Mouse (Mus musculus): ENCODE data around the gene Otp. TPM values are rescaled to one million over a fixed set of nuclear protein-coding genes. Genes with fewer than 3 reads are reported as not detected.

Otp gene
- polyA plus RNA-seq, 1 experiment from 2014 or later: 6.2 TPM

DNA sequence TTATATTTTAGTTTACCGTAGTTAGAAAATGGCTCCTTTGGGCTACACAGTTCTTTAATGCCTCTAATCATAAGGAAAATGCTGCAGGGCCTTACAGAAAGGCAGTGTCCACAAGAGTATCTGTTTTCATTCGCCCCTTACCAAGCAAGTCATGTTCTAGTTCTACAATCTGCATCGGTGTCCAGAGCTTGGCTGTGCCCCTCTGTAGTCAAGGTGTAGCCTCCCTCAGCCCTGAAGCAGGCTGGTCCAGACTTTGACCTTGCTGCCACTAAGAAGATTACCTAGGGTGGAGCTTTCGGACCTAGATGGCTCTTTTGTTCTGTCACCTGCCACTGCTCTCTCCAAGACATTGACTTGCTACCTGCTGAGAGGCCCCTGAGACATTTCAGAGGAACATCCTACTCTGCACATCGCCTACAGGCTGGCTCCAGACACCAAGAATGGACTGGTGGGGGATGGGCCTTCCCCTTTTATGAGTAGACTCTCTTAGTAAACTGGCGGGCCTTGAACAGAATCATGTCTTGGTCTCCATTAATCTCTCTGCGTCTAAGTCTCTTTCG lies 17.3 kb upstream of the Otp start:
- Histone ChIP-seq H3K27ac (ENCODE audit: low read depth, low read length) (no peak overlapping the region), H3K4me3 (ENCODE audit: low read length) (no peak overlapping the region), H3K27me3 (replicated peaks; ENCODE audit: control insufficient read depth, insufficient read depth, low read length) (peaks cover 5% of the 10 kb centered on the region), H3K4me2 (ENCODE audit: low read length) (no peak overlapping the region), H3K9ac (ENCODE audit: low read depth, low read length) (no peak overlapping the region), H3K4me1 (ENCODE audit: control insufficient read depth, insufficient read depth, low read depth, low read length) (no peaks in the 10 kb centered on the region), H3K9me3 (ENCODE audit: control insufficient read depth, low read length) (no peaks in the 10 kb centered on the region), H3K36me3 (ENCODE audit: control insufficient read depth, insufficient read depth, low read length) (no peaks in the 10 kb centered on the region)
- no peak for ATAC-seq
- WGBS: 75% methylated on average over 8 of the region's 8 CpGs

DNA sequence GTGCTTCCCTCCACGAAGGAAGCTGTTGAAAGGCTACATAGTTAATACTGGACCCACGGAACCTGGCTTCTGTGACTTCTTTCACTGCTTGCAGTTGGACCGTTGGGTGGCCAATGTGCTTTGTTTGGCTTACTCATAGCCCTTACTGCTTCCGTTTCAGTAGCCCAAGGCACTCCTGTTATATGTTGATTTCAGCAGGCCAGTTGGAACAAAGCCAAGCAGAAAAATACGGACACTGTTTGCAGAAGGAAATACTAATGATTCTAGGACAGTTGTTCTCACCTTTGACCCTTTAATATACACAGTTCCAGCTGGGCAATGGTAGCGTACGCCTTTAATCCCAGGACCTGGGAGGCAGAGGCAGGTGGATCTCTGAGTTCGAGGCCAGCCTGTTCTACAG lies 16.1 kb upstream of the Otp start:
- no peaks in the 10 kb centered on the region for H3K9me3 ChIP-seq (ENCODE audit: control insufficient read depth, low read length)
- WGBS: 78% methylated on average over 8 of the region's 8 CpGs
- no peak overlapping the region for H3K4me3 ChIP-seq (ENCODE audit: low read length)
- ATAC-seq: no peak
- H3K9ac ChIP-seq (ENCODE audit: low read depth, low read length): no peak overlapping the region
- no peaks in the 10 kb centered on the region for H3K36me3 ChIP-seq (ENCODE audit: control insufficient read depth, insufficient read depth, low read length)
- H3K27me3 ChIP-seq (replicated peaks; ENCODE audit: control insufficient read depth, insufficient read depth, low read length): peaks cover 10% of the 10 kb centered on the region
- H3K27ac ChIP-seq (ENCODE audit: low read depth, low read length): no peak overlapping the region
- H3K4me1 ChIP-seq (ENCODE audit: control insufficient read depth, insufficient read depth, low read depth, low read length): no peaks in the 10 kb centered on the region
- H3K4me2 ChIP-seq (ENCODE audit: low read length): no peak overlapping the region

- no peak for ATAC-seq
- H3K36me3 ChIP-seq (ENCODE audit: control insufficient read depth, insufficient read depth, low read length): no peaks in the 10 kb centered on the region
- no peaks in the 10 kb centered on the region for H3K4me1 ChIP-seq (ENCODE audit: control insufficient read depth, insufficient read depth, low read depth, low read length)
- no peaks in the 10 kb centered on the region for H3K9me3 ChIP-seq (ENCODE audit: control insufficient read depth, low read length)
- 75% methylated on average over 5 of the region's 5 CpGs for WGBS
- H3K9ac ChIP-seq (ENCODE audit: low read depth, low read length): no peak overlapping the region
- no peak overlapping the region for H3K4me2 ChIP-seq (ENCODE audit: low read length)
- H3K27ac ChIP-seq (ENCODE audit: low read depth, low read length): no peak overlapping the region
- H3K4me3 ChIP-seq (ENCODE audit: low read length): no peak overlapping the region
- peaks cover 40% of the 10 kb centered on the region for H3K27me3 ChIP-seq (replicated peaks; ENCODE audit: control insufficient read depth, insufficient read depth, low read length)
These were observed 12.7 kb upstream of the Otp start for GRCm38 (mm10) chr13:94862491-94863230.

GRCm38 (mm10) chr13:94866906-94867305 lies 8.5 kb upstream of the Otp start:
- no peak for ATAC-seq
- no peak overlapping the region for H3K4me3 ChIP-seq (ENCODE audit: low read length)
- peaks cover 62% of the 10 kb centered on the region for H3K27me3 ChIP-seq (replicated peaks; ENCODE audit: control insufficient read depth, insufficient read depth, low read length)
- no peak overlapping the region for H3K27ac ChIP-seq (ENCODE audit: low read depth, low read length)
- H3K9me3 ChIP-seq (ENCODE audit: control insufficient read depth, low read length): no peaks in the 10 kb centered on the region
- H3K9ac ChIP-seq (ENCODE audit: low read depth, low read length): no peak overlapping the region
- no peak overlapping the region for H3K4me2 ChIP-seq (ENCODE audit: low read length)
- H3K4me1 ChIP-seq (ENCODE audit: control insufficient read depth, insufficient read depth, low read depth, low read length): peaks cover 9% of the 10 kb centered on the region
- WGBS: 41% methylated on average over 2 of the region's 2 CpGs
- no peaks in the 10 kb centered on the region for H3K36me3 ChIP-seq (ENCODE audit: control insufficient read depth, insufficient read depth, low read length)

DNA sequence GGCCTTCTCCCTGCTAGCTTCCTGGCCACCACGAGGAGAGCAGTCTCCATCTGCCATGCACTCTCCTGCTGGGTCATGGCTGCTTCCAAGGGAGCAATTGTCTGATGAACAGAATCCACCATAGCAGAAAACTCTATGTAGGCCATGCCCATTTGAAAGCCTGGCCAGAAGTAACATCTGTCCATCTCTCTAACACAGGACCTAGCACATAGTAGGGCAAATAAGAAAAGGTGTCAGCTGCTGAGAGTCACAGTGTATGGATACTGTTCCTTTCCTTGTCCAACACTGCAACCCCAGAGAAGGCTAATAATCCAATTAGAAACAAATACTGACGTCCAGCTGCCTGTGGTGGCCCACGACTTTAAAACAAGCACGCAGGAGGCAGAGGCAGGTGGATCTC lies 7.6 kb upstream of the Otp start:
- 53% methylated on average over 4 of the region's 4 CpGs for WGBS
- no peak for ATAC-seq

DNA sequence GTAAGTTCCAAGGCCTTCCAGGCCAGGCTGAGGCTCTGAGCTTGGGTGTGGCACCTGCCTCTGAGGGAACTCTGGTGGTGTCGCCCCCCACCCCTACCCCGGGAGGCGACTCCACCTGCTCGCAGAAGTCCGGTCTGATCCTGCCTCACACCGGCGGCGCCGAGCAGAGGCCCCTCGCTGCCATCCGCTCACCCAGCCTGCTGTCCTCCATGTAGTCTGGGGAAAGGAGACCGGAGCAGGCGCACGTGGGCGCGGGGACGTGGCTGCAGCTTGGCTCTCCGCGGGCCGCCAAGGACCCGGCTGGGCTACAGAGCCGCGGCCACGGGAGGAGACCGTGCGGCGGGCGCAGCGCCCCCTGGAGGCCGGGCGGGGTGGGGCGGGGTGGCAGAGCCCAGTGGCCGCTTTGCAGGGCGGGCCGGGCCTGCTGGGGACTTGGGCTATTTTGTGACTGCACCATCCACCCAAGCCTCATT lies 6.9 kb upstream of the Otp start:
- Histone ChIP-seq H3K4me3 (ENCODE audit: low read length) (peak overlapping the region; percentile 28), H3K9me3 (ENCODE audit: control insufficient read depth, low read length) (no peaks in the 10 kb centered on the region)
- 0% methylated on average over 22 of the region's 35 CpGs for WGBS

More for the DNA sequence above, 7.6 kb upstream of the Otp start:
- no peak overlapping the region for H3K4me3 ChIP-seq (ENCODE audit: low read length)
- no peaks in the 10 kb centered on the region for H3K36me3 ChIP-seq (ENCODE audit: control insufficient read depth, insufficient read depth, low read length)
- no peak overlapping the region for H3K27ac ChIP-seq (ENCODE audit: low read depth, low read length)
- peaks cover 65% of the 10 kb centered on the region for H3K27me3 ChIP-seq (replicated peaks; ENCODE audit: control insufficient read depth, insufficient read depth, low read length)
- no peak overlapping the region for H3K4me2 ChIP-seq (ENCODE audit: low read length)
- H3K4me1 ChIP-seq (ENCODE audit: control insufficient read depth, insufficient read depth, low read depth, low read length): peaks cover 9% of the 10 kb centered on the region
- no peak overlapping the region for H3K9ac ChIP-seq (ENCODE audit: low read depth, low read length)
- H3K9me3 ChIP-seq (ENCODE audit: control insufficient read depth, low read length): no peaks in the 10 kb centered on the region

GRCm38 (mm10) chr13:94869541-94869940 lies 5.9 kb upstream of the Otp start:
- ATAC-seq: no peak
- H3K9me3 ChIP-seq (ENCODE audit: control insufficient read depth, low read length): no peaks in the 10 kb centered on the region
- whole genome bisulfite sequencing: 3% methylated on average over 8 of the region's 8 CpGs
- H3K4me1 ChIP-seq (ENCODE audit: control insufficient read depth, insufficient read depth, low read depth, low read length): peaks cover 9% of the 10 kb centered on the region
- no peaks in the 10 kb centered on the region for H3K36me3 ChIP-seq (ENCODE audit: control insufficient read depth, insufficient read depth, low read length)
- H3K27ac ChIP-seq (ENCODE audit: low read depth, low read length): no peak overlapping the region
- no peak overlapping the region for H3K4me3 ChIP-seq (ENCODE audit: low read length)
- no peak overlapping the region for H3K4me2 ChIP-seq (ENCODE audit: low read length)
- peaks cover 63% of the 10 kb centered on the region for H3K27me3 ChIP-seq (replicated peaks; ENCODE audit: control insufficient read depth, insufficient read depth, low read length)
- no peak overlapping the region for H3K9ac ChIP-seq (ENCODE audit: low read depth, low read length)

More for the DNA sequence above, 6.9 kb upstream of the Otp start:
- Histone ChIP-seq H3K27me3 (replicated peaks; ENCODE audit: control insufficient read depth, insufficient read depth, low read length) (peaks cover 63% of the 10 kb centered on the region), H3K27ac (ENCODE audit: low read depth, low read length) (no peak overlapping the region), H3K4me2 (ENCODE audit: low read length) (peak overlapping the region; percentile 54), H3K4me1 (ENCODE audit: control insufficient read depth, insufficient read depth, low read depth, low read length) (peaks cover 9% of the 10 kb centered on the region), H3K9ac (ENCODE audit: low read depth, low read length) (peak overlapping the region; percentile 31), H3K36me3 (ENCODE audit: control insufficient read depth, insufficient read depth, low read length) (no peaks in the 10 kb centered on the region)
- ATAC-seq: peak; percentile 80

- 3% methylated on average over 9 of the region's 9 CpGs for whole genome bisulfite sequencing
These were observed 5.3 kb upstream of the Otp start for GRCm38 (mm10) chr13:94870071-94870460.

GRCm38 (mm10) chr13:94870461-94871186 lies 4.8 kb upstream of the Otp start:
- Histone ChIP-seq H3K27ac (ENCODE audit: low read depth, low read length) (no peak overlapping the region), H3K9me3 (ENCODE audit: control insufficient read depth, low read length) (no peaks in the 10 kb centered on the region), H3K9ac (ENCODE audit: low read depth, low read length) (no peak overlapping the region), H3K4me3 (ENCODE audit: low read length) (no peak overlapping the region), H3K4me2 (ENCODE audit: low read length) (no peak overlapping the region), H3K27me3 (replicated peaks; ENCODE audit: control insufficient read depth, insufficient read depth, low read length) (peaks cover 65% of the 10 kb centered on the region), H3K36me3 (ENCODE audit: control insufficient read depth, insufficient read depth, low read length) (no peaks in the 10 kb centered on the region), H3K4me1 (ENCODE audit: control insufficient read depth, insufficient read depth, low read depth, low read length) (peaks cover 9% of the 10 kb centered on the region)
- under 1% methylated on average over 21 of the region's 21 CpGs for WGBS
- ATAC-seq: no peak

More at GRCm38 (mm10) chr13:94870071-94870460, 5.3 kb upstream of the Otp start:
- H3K36me3 ChIP-seq (ENCODE audit: control insufficient read depth, insufficient read depth, low read length): no peaks in the 10 kb centered on the region
- H3K9me3 ChIP-seq (ENCODE audit: control insufficient read depth, low read length): no peaks in the 10 kb centered on the region
- H3K4me1 ChIP-seq (ENCODE audit: control insufficient read depth, insufficient read depth, low read depth, low read length): peaks cover 9% of the 10 kb centered on the region
- ATAC-seq: no peak
- H3K27ac ChIP-seq (ENCODE audit: low read depth, low read length): no peak overlapping the region
- no peak overlapping the region for H3K9ac ChIP-seq (ENCODE audit: low read depth, low read length)
- H3K4me2 ChIP-seq (ENCODE audit: low read length): no peak overlapping the region
- H3K4me3 ChIP-seq (ENCODE audit: low read length): no peak overlapping the region
- peaks cover 66% of the 10 kb centered on the region for H3K27me3 ChIP-seq (replicated peaks; ENCODE audit: control insufficient read depth, insufficient read depth, low read length)
